Mouse (Mus musculus) layer of hippocampus, adult 9-11 months (tissue): ENCODE measurements at regions not wholly inside any gene's neighbourhood (a gene's known extent, or its start where the extent isn't known, plus 50 kb on each side); places are given as distances from the start of the nearest gene placed in this dataset.

Experiments used
- DNase-seq: peaks from one replicate; pipeline ENCODE4 v3.0.0; 2022

- DNase-seq = peak; percentile 14
Observed at GRCm38 (mm10) chr15:51271632-51272312, 2612.9 kb upstream of the Gm7489 start.

- no peak for DNase-seq
Observed at GRCm38 (mm10) chr15:51285334-51285733, 2599.4 kb upstream of the Gm7489 start.

- no peak for DNase-seq
Observed at GRCm38 (mm10) chr15:51286352-51286751, 2598.4 kb upstream of the Gm7489 start.

GRCm38 (mm10) chr15:51288911-51289432 is 2595.7 kb upstream of the Gm7489 start:
- no peak for DNase-seq

- no peak for DNase-seq
Observed at GRCm38 (mm10) chr15:51289916-51290315, 2594.8 kb upstream of the Gm7489 start.

DNA sequence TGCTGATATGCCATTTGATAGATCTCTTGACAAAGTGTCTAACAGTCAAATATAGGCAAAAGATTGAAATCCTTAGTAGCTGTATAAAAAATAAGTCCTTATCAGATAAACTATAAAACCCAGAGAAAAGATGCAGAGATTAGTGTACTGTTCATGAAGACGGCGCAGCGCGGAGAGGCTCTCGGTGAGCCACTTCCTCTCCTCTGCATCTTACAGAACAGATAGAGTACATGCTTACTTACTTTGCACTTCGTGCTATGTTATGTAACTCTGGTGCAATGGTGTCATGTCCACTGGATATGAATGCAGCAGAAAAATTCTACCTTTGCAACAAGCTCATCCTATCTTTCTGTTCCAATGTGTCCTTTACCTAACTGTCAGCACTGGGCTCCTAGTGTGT is 2593.5 kb upstream of the Gm7489 start:
- no peak for DNase-seq

DNA sequence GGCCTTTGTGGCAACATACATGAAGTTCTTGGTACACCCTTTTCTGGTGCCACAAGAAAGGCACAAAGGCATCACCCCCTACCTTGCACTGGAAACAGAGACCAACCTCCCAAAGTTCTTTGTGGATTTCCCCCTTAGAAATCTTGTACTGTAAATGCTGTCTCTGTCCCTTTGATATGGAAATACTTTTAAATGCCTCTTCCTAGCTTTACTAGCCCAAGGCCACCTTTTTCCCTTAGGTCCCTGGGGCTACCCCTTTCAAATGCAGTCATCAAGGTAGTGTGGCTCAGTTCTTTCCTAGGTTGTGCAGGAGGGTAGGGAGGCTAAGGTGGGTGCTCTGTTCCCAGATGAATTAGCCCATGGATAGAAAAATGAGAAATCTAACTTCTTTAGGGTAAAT is 2587.9 kb upstream of the Gm7489 start:
- DNase-seq = no peak

DNA sequence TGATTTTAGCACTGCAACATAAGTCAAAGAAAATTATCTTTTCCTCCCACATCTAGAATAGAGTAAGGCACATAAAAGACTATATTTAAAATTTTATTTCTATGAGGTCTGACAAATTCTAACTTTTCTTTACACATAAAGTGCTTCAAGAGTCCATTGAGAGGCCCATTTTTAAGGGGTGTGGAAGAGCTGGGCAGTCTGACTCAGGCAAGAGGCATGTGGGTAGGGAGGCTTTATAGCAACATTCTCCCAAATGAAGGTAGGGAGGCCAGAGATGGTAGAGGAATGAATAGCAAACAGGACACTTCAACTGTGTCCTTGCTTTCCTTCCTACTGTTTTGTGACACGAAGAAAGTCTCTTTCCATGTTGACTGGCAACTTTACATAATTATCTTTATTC is 2566.6 kb upstream of the Gm7489 start:
- no peak for DNase-seq

GRCm38 (mm10) chr15:51318760-51319159 is 2565.9 kb upstream of the Gm7489 start:
- no peak for DNase-seq

DNA sequence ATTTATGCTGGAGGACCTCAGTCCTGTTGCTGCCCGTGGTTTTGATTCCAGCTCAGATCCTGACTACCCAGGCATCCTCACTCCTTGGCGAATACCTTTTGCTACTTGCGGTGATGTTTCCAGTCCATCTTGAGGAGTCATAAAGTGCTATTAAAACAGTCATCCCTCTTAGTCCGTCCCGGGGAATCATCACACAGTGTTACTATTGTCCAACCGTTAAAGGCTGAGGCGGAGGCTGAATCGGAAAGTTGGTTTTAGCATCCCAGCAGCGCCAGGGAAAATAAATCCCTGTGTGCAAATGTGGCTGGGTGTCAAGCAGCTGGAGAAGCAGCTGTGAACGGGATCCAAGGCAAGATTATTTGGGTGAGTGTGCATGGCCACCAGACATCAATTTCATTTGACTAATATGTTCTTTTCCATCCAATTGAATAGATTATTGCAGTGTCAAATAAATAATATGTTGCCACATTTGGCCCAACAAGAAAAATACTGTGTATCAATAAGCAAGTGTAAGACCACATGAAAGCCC is 2564.3 kb upstream of the Gm7489 start:
- DNase-seq = no peak

DNA sequence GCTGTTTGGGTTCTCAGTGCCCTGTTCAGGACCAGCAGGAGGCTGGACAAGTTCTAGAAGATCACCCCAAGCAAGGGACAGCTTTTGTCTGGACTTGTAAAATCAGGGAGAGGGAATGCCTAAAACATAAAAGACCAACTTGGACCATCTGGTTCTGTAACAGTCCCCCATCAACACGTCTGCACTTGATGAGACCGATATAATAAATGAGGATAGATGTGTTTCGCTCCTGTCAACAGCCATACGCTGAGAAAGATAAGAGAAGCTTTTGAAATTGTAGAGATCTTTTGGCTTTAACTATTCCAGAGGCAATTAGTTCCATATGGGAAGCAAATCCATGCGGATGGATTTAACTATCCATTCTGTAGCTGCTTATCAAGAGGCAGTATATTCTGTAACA is 2561.4 kb upstream of the Gm7489 start:
- no peak for DNase-seq

- DNase-seq = no peak
Observed at GRCm38 (mm10) chr15:51324211-51324610, 2560.5 kb upstream of the Gm7489 start.

DNA sequence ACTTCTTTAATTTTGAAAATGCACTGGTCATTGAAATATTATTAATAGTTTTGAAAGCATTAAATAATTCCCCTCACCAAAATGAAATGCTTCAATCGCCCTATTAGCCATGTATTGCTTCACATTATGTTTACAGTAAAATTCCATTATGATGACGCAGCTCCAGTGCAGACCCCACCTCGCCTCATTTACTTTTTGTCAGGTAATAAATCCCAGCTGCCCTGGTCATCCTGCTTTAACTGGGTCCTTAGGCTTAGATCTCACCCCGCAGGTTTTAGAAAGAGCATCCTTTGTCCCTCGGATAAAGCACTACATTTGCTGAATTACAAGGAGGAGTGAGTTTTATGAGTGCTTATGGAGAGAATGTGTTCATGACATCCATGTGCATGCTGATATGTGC is 2557.0 kb upstream of the Gm7489 start:
- DNase-seq = no peak

DNA sequence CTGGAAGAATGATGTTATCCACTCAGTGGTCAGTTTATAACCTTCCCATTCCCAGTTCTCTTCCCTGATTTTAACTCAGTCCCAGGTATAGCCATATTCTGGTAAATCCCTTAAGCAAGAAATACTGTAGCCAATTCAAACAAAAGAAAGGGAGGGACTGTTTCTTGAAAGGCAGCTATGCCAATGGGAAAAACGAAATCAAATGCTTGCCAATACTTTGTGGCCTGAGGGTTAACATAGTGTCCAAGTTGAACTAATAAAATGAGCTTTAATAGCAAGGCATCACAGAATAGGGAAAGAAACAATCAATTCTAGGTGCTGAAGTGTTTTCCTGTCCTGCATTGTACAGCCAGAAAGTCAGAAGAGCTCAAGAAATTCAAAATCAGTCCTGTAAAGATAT is 2548.3 kb upstream of the Gm7489 start:
- DNase-seq = no peak

DNA sequence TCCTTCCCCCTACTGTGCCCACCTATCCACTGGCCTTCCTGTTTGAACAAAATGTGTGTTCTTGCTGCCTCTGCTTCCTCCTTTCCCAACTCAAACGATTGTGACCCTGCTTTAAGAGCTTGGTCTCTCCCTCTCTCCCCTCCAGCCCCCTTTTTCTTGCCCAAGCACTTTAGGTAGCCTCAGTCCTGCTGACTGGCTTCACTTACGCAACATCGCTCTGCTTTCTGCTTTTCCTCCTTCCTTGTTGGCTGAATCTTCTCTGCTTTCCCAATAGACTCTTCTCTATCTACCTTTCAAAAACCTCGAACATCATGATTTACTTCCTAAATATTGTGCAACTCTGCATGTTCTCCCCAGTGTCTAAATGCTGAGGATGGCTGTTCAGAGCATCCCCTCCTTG is 2538.4 kb upstream of the Gm7489 start:
- DNase-seq = no peak

DNA sequence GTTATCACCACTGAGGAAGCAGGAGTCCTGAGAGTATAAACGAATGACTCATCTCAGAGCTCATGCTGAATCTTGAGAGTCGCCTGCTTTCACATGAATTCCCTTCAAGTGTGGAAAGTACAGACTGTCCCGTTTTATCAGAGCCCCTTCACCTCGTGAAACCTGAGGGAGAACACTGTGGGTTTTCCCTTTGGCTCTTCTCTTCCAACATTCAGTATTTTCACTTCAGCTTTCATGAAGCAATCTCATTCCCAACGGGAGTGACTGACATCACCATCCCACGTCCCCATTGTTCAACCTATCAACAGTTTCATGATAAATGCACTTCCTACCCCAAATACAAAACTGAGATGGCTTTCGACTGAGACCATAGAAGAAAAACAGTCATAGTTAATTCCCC is 2521.3 kb upstream of the Gm7489 start:
- no peak for DNase-seq

DNA sequence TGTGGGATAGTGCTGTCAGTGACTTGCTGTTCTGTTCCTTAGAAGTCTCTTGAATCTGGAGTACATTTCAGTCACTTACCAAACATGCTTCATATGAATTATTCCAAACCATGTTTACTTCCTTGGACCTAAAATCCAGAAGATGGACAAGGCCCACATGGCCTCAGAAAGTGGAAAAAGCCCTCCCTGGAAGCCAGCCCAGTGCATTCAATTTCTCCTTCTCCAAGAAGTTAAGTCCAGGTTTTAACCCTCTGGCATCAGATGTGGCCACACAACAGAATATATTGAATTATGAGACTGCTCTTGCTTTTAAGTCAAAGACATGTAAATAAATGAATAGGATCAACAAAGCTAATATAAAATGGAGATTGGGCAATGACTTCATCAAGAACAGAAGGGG is 2513.5 kb upstream of the Gm7489 start:
- no peak for DNase-seq

DNA sequence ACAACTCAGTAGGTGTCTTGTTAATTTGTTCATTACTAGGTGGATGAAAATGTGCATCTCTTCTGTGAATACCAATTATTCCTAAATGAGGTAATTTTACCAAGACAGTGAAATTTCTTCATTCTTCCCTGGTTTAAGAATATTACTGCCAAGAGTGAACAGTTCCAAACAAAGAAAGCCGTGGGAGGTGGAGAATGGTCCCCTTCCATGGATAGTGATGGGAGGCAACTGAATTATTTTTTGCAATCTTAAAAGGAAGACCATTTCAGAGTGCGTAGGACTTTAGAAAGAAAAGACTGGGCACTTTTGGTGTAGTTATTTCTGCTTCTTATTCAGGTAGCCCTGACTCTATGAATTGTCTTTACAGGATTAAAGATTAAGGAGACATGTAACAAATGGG is 2494.3 kb upstream of the Gm7489 start:
- DNase-seq = no peak

GRCm38 (mm10) chr15:51391352-51391751 is 2493.4 kb upstream of the Gm7489 start:
- no peak for DNase-seq

DNA sequence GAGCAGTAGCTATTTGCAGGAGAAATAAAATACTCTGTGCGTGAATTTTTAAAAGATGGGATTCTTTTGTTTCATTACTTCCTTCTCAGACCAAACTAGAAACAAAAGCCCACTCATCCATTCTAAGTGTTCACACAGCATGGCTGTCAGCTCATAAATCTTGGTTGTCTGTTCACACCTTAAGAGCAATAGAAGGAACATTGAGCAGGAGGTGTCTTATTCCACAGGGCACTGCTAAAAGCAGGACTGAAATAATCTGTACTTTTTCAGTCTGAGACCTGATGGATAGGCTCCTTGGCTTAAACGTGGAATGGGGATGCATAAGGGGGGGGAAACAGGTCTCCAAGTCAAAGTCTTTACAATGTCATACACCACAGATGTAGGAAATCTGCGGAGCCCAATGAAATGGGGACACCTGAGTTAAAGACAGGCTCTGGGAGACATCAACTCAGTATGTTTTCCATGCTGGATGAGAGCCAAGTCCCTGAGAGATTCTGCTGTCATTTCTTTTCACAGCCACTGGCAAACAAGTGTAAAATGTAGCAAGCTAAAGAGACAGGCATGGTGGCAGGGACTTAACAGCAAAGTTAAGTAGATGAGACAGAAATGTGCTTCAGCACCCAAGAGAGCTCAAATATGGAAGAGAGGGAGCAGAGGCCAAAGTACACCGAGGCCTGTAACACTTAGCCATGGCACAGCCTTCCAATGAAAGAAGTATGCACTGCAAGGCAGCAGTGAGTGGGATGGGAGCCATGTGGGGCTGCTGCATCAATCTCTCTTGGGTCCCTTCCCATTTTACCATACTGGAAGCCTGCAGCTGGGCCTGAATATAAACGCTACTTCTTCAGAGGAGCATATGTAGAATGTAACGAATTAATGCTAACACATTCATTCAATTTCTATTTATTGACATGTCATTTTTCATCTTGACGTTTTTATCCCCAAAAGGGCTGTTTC is 2492.0 kb upstream of the Gm7489 start:
- DNase-seq = peak; percentile 11

- DNase-seq = no peak
Observed at GRCm38 (mm10) chr15:51395961-51396360, 2488.7 kb upstream of the Gm7489 start.

GRCm38 (mm10) chr15:51403581-51403980 is 2481.1 kb upstream of the Gm7489 start:
- DNase-seq = no peak

GRCm38 (mm10) chr15:51409791-51410308 is 2474.9 kb upstream of the Gm7489 start:
- DNase-seq = no peak

- DNase-seq = no peak
Observed at GRCm38 (mm10) chr15:51411966-51412365, 2472.7 kb upstream of the Gm7489 start.
